Mouse (Mus musculus) limb, embryonic 13.5 days (tissue): ENCODE data around the gene Cyp2e1. TPM values are rescaled to one million over a fixed set of nuclear protein-coding genes. Genes with fewer than 3 reads are reported as not detected.

ENCODE experiments used
- ATAC-seq: fragments of 200-750 bp; cut with Nextera tagmentation; 2 replicates; pipeline ENCODE4 v1.8.0; 2017; ENCODE audit warnings: low read depth, moderate number of reproducible peaks, moderate TSS enrichment; ENCODE audit not compliant: low FRiP score
- H3K27ac ChIP-seq: fragments of 300-500 bp; sonication (generic); 2 replicates; pipeline ENCODE4 v1.5.1; 2015; ENCODE audit warnings: inconsistent platforms, mild to moderate bottlenecking, moderate library complexity
- H3K27me3 ChIP-seq: fragments of 300-500 bp; sonication (generic); 2 replicates; pipeline ENCODE4 v1.6.1; 2015; ENCODE audit warnings: mild to moderate bottlenecking, inconsistent platforms
- H3K36me3 ChIP-seq: fragments of 300-500 bp; sonication (generic); 2 replicates; pipeline ENCODE4 v1.6.1; 2015; ENCODE audit warnings: inconsistent platforms, mild to moderate bottlenecking, moderate library complexity
- H3K4me1 ChIP-seq: fragments of 300-500 bp; sonication (generic); 2 replicates; pipeline ENCODE4 v1.6.1; 2015; ENCODE audit warnings: inconsistent platforms
- H3K4me2 ChIP-seq: fragments of 300-500 bp; sonication (generic); replicated peaks from 2 replicates; pipeline ENCODE4 v1.6.1; 2015; ENCODE audit warnings: inconsistent platforms, mild to moderate bottlenecking, moderate library complexity
- H3K4me3 ChIP-seq: fragments of 300-500 bp; sonication (generic); 2 replicates; pipeline ENCODE4 v1.5.1; 2015; ENCODE audit warnings: moderate library complexity, mild to moderate bottlenecking, inconsistent platforms
- H3K9ac ChIP-seq: fragments of 300-500 bp; sonication (generic); 2 replicates; pipeline ENCODE4 v1.6.1; 2015; ENCODE audit warnings: mild to moderate bottlenecking, inconsistent platforms
- H3K9me3 ChIP-seq: fragments of 300-500 bp; sonication (generic); 2 replicates; pipeline ENCODE4 v1.6.1; 2016; ENCODE audit warnings: inconsistent platforms
- WGBS: fragments of 180-500 bp; shearing (Covaris S2); methylation state at CpG from one replicate; pipeline ENCODE4 v1.1.7; 2015; 5-methylcytosine and 5-hydroxymethylcytosine counted together
- polyA plus RNA-seq: library from polyadenylated mRNA; unstranded; fragments of >200 nt; fragmentation: Nextera tagmentation; extraction: Ambion mirVana; gene quantifications from 2 replicates; pipeline ENCODE4 v1.2.1, GENCODE M21; 2015

Cyp2e1 gene
- polyA plus RNA-seq, 1 experiment from 2014 or later = not detected

GRCm38 (mm10) chr7:140820173-140820572 lies 56.6 kb downstream of the Cyp2e1 start:
- no peaks in the 10 kb centered on the region for H3K27me3 ChIP-seq

GRCm38 (mm10) chr7:140821305-140821652 lies 57.7 kb downstream of the Cyp2e1 start:
- WGBS = 49% methylated on average over 5 of the region's 5 CpGs
- no peaks in the 10 kb centered on the region for H3K36me3 ChIP-seq
- no peaks in the 10 kb centered on the region for H3K9me3 ChIP-seq
- peak overlapping the region; percentile 57 for H3K4me3 ChIP-seq
- ATAC-seq = no peak
- peaks cover 3% of the 10 kb centered on the region; the same call in 1 of the 2 replicates for H3K4me1 ChIP-seq
- H3K9ac ChIP-seq = no peak overlapping the region
- peak overlapping the region; percentile 80 for H3K4me2 ChIP-seq
- H3K27me3 ChIP-seq = no peaks in the 10 kb centered on the region
- H3K27ac ChIP-seq = no peak overlapping the region

More at GRCm38 (mm10) chr7:140820173-140820572, 56.6 kb downstream of the Cyp2e1 start:
- H3K9me3 ChIP-seq = no peaks in the 10 kb centered on the region
- no peaks in the 10 kb centered on the region for H3K36me3 ChIP-seq
- no peak overlapping the region for H3K4me3 ChIP-seq
- H3K9ac ChIP-seq = no peak overlapping the region
- H3K27ac ChIP-seq = no peak overlapping the region
- H3K4me1 ChIP-seq = peaks cover 3% of the 10 kb centered on the region; the same call in 1 of the 2 replicates
- H3K4me2 ChIP-seq = no peak overlapping the region
- 69% methylated on average over 4 of the region's 4 CpGs for WGBS
- ATAC-seq = no peak

GRCm38 (mm10) chr7:140821653-140822329 lies 58.3 kb downstream of the Cyp2e1 start, which contains the start of gene Zfp941:
Gene Zfp941, minus strand, starts transcription at chr7:140822178.
- H3K27ac ChIP-seq = no peak within 1 kb of the TSS
- no peaks in the 10 kb centered on the region for H3K36me3 ChIP-seq
- peak within 1 kb of the TSS; percentile 57 for H3K4me3 ChIP-seq
- peak; percentile 76 for ATAC-seq
- no peaks in the 10 kb centered on the region for H3K27me3 ChIP-seq
- H3K9ac ChIP-seq = peak within 1 kb of the TSS; percentile 58
- peaks cover 3% of the 10 kb centered on the region; the same call in 1 of the 2 replicates for H3K4me1 ChIP-seq
- WGBS = 2% methylated on average over 21 of the region's 21 CpGs
- H3K4me2 ChIP-seq = peak within 1 kb of the TSS; percentile 80
- H3K9me3 ChIP-seq = no peaks in the 10 kb centered on the region

- Histone ChIP-seq H3K36me3 (no peaks in the 10 kb centered on the region), H3K4me2 (no peak overlapping the region), H3K9ac (no peak overlapping the region), H3K9me3 (no peaks in the 10 kb centered on the region), H3K27ac (no peak overlapping the region), H3K4me1 (peaks cover 3% of the 10 kb centered on the region; the same call in 1 of the 2 replicates), H3K27me3 (no peaks in the 10 kb centered on the region), H3K4me3 (no peak overlapping the region)
- WGBS = 94% methylated on average over 4 of the region's 4 CpGs
- no peak for ATAC-seq
These were observed 59.2 kb downstream of the Cyp2e1 start for GRCm38 (mm10) chr7:140822731-140823130.

Other genes starting within 250 kb of the Cyp2e1 start
- not detected in 2 replicates for gene Olfr538, start 195.9 kb upstream of the Cyp2e1 start, polyA plus RNA-seq
- gene Olfr46, start 162.5 kb upstream of the Cyp2e1 start, polyA plus RNA-seq = 0.03 TPM in 1 of 2 replicates, not detected in the other
- not detected in 2 replicates for gene Olfr61, start 134.8 kb upstream of the Cyp2e1 start, polyA plus RNA-seq
- gene Olfr53, start 117.3 kb upstream of the Cyp2e1 start, polyA plus RNA-seq = not detected in 2 replicates
- 0.03 TPM in 2 replicates for gene Olfr539, start 103.8 kb upstream of the Cyp2e1 start, polyA plus RNA-seq
- 0.04 and 0.13 TPM in 2 replicates for gene Olfr45, start 81.8 kb upstream of the Cyp2e1 start, polyA plus RNA-seq
- gene Olfr541, start 66.5 kb upstream of the Cyp2e1 start, polyA plus RNA-seq = not detected in 2 replicates
- 0.67 and 1.1 TPM in 2 replicates for gene Syce1, start 24.1 kb downstream of the Cyp2e1 start, polyA plus RNA-seq
- gene Zfp941, start 58.4 kb downstream of the Cyp2e1 start, polyA plus RNA-seq = 2.7 and 3.0 TPM in 2 replicates
- 1.0 and 1.4 TPM in 2 replicates for gene Urah, start 71.3 kb downstream of the Cyp2e1 start, polyA plus RNA-seq
- gene Scgb1c1, start 81.8 kb downstream of the Cyp2e1 start, polyA plus RNA-seq = not detected in 2 replicates
- gene Odf3, start 84.1 kb downstream of the Cyp2e1 start, polyA plus RNA-seq = not detected in 2 replicates
- gene Gm45785, start 92.6 kb downstream of the Cyp2e1 start, polyA plus RNA-seq = not detected in 2 replicates
- 65.2 and 73.1 TPM in 2 replicates for gene Ric8a, start 93.2 kb downstream of the Cyp2e1 start, polyA plus RNA-seq
- gene Bet1l, start 93.8 kb downstream of the Cyp2e1 start, polyA plus RNA-seq = 59.2 and 63.6 TPM in 2 replicates
- gene Psmd13, start 118.2 kb downstream of the Cyp2e1 start, polyA plus RNA-seq = 251 and 252 TPM in 2 replicates
- gene Sirt3, start 118.6 kb downstream of the Cyp2e1 start, polyA plus RNA-seq = 29.6 and 30.1 TPM in 2 replicates
- 9.3 and 10.0 TPM in 2 replicates for gene Cox8b, start 136.7 kb downstream of the Cyp2e1 start, polyA plus RNA-seq
- 0.05 and 0.06 TPM in 2 replicates for gene Nlrp6, start 157.2 kb downstream of the Cyp2e1 start, polyA plus RNA-seq
- gene Pgghg, start 177.7 kb downstream of the Cyp2e1 start, polyA plus RNA-seq = 25.9 and 28.0 TPM in 2 replicates
- 10.7 and 15.2 TPM in 2 replicates for gene Ifitm5, start 186.6 kb downstream of the Cyp2e1 start, polyA plus RNA-seq
- gene Gm45717, start 192.2 kb downstream of the Cyp2e1 start, polyA plus RNA-seq = not detected in 2 replicates
- 1,181 and 1,271 TPM in 2 replicates for gene Ifitm2, start 192.2 kb downstream of the Cyp2e1 start, polyA plus RNA-seq
- gene Ifitm1, start 203.5 kb downstream of the Cyp2e1 start, polyA plus RNA-seq = 50.2 and 64.6 TPM in 2 replicates
- 121 and 130 TPM in 2 replicates for gene Ifitm3, start 247.0 kb downstream of the Cyp2e1 start, polyA plus RNA-seq